Mouse (Mus musculus): ENCODE measurements around the gene Astn2.
"Not testable (repeated sequence)": the region's sequence is repeated elsewhere in the genome, so short reads cannot be mapped to it uniquely, and the experiment has no call there.

Astn2 gene

GRCm38 (mm10) chr4:65762116-65762515, 642.3 kb downstream of the Astn2 start:
- DNase-seq (ENCODE audit: low spot score in 2 of 2) = no peak

GRCm38 (mm10) chr4:65761658-65762057, 642.8 kb downstream of the Astn2 start:
- no peak for DNase-seq (ENCODE audit: low spot score in 2 of 2)

- DNase-seq (ENCODE audit: low spot score in 2 of 2) = no peak
Measured at GRCm38 (mm10) chr4:65758875-65759201, 645.6 kb downstream of the Astn2 start.

- DNase-seq (ENCODE audit: low spot score in 2 of 2) = no peak
Measured at GRCm38 (mm10) chr4:65758174-65758874, 646.1 kb downstream of the Astn2 start.

- DNase-seq (ENCODE audit: low spot score in 2 of 2) = no peak
Measured at GRCm38 (mm10) chr4:65752941-65753340, 651.5 kb downstream of the Astn2 start.

GRCm38 (mm10) chr4:65744788-65745187, 659.6 kb downstream of the Astn2 start:
- DNase-seq (ENCODE audit: low spot score in 2 of 2) = no peak

- DNase-seq (ENCODE audit: low spot score in 2 of 2) = no peak
Measured at GRCm38 (mm10) chr4:65744088-65744610, 660.3 kb downstream of the Astn2 start.

GRCm38 (mm10) chr4:65743160-65743691, 661.2 kb downstream of the Astn2 start:
- DNase-seq (ENCODE audit: low spot score in 2 of 2) = no peak

GRCm38 (mm10) chr4:65724414-65724813, 680.0 kb downstream of the Astn2 start:
- DNase-seq (ENCODE audit: low spot score in 2 of 2) = no peak

GRCm38 (mm10) chr4:65719610-65720009, 684.8 kb downstream of the Astn2 start:
- DNase-seq (ENCODE audit: low spot score in 2 of 2) = no peak

- DNase-seq (ENCODE audit: low spot score in 2 of 2) = no peak
Measured at GRCm38 (mm10) chr4:65717899-65718298, 686.5 kb downstream of the Astn2 start.

GRCm38 (mm10) chr4:65716086-65716485, 688.3 kb downstream of the Astn2 start:
- no peak for DNase-seq (ENCODE audit: low spot score in 2 of 2)

- DNase-seq (ENCODE audit: low spot score in 2 of 2) = peak in 1 of 2 experiments; percentile 18
Measured at GRCm38 (mm10) chr4:65711678-65712077, 692.7 kb downstream of the Astn2 start.

GRCm38 (mm10) chr4:65710623-65711022, 693.8 kb downstream of the Astn2 start:
- DNase-seq (ENCODE audit: low spot score in 2 of 2) = no peak

- DNase-seq (ENCODE audit: low spot score in 2 of 2) = no peak
Measured at GRCm38 (mm10) chr4:65701848-65702247, 702.6 kb downstream of the Astn2 start.

GRCm38 (mm10) chr4:65699743-65700361, 704.6 kb downstream of the Astn2 start:
- DNase-seq (ENCODE audit: low spot score in 2 of 2) = peak in 1 of 2 experiments; percentile 56

GRCm38 (mm10) chr4:65695241-65695640, 709.2 kb downstream of the Astn2 start:
- peak; percentile 37 to 63 for DNase-seq (ENCODE audit: low spot score in 2 of 2)

- no peak for DNase-seq (ENCODE audit: low spot score in 2 of 2)
Measured at GRCm38 (mm10) chr4:65694011-65694410, 710.4 kb downstream of the Astn2 start.

GRCm38 (mm10) chr4:65687006-65687723, 717.2 kb downstream of the Astn2 start:
- no peak for DNase-seq (ENCODE audit: low spot score in 2 of 2)

- DNase-seq (ENCODE audit: low spot score in 2 of 2) = no peak
Measured at GRCm38 (mm10) chr4:65686258-65687005, 718.0 kb downstream of the Astn2 start.

- DNase-seq (ENCODE audit: low spot score in 2 of 2) = no peak
Measured at GRCm38 (mm10) chr4:65684401-65684800, 720.0 kb downstream of the Astn2 start.

- DNase-seq (ENCODE audit: low spot score in 2 of 2) = not testable (repeated sequence)
Measured at GRCm38 (mm10) chr4:65679786-65680185, 724.6 kb downstream of the Astn2 start.

Measured in left cerebral cortex, adult 9 months (tissue).